Mouse (Mus musculus) retina, postnatal 1 day (tissue): ENCODE measurements around the gene Gga1.

ENCODE experiments used
- DNase-seq: peaks from one replicate; pipeline ENCODE4 v3.0.0-alpha.2; 2012

Gga1 gene

GRCm38 (mm10) chr15:78914823-78915659, 38.1 kb downstream of the Gga1 start:
- DNase-seq: no peak

- DNase-seq: peak; percentile 92
Observed at GRCm38 (mm10) chr15:78915660-78916017, 38.6 kb downstream of the Gga1 start.

- no peak for DNase-seq
Observed at GRCm38 (mm10) chr15:78916052-78916826, 39.2 kb downstream of the Gga1 start.

- DNase-seq: no peak
Observed at GRCm38 (mm10) chr15:78918126-78918525, 41.1 kb downstream of the Gga1 start.

DNA sequence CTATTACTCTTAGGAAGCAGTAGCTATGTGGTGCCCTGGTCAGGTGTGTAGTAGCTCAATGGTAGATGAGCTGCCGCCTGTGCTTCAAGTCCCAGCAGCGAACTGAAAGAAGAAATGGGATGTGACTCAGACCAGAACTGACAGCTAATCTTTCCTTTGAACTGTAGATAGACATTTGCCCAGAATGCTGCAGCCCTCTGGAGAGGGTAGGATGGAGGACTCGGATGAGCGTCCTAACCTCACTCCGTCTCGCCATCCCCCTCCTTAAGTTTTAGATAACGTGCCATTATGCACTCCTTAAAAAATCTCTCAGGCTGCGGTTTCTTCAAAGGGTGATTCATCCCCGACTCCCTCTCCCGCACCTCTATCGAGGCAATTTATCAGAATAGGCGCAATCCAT, 42.9 kb downstream of the Gga1 start:
- DNase-seq: no peak

DNA sequence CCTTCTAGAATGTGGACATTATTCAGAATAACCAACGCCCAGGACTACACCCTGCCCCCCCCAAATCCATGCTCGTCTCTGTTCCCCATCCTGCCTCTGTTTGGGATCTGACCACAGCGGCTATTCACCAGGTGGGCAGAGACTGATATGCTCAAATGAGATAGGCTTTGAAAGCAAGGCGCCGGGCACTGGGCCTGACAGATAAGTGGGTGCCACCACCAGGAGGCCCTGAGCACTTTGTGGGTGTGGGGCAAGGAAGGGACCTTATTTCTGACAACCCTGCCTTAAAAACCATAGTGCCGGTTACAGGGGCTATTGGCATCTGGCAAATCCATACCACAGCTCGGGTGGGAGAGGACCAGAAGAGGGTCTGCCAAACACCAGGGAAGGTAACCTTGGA, 45.7 kb downstream of the Gga1 start:
- no peak for DNase-seq

DNA sequence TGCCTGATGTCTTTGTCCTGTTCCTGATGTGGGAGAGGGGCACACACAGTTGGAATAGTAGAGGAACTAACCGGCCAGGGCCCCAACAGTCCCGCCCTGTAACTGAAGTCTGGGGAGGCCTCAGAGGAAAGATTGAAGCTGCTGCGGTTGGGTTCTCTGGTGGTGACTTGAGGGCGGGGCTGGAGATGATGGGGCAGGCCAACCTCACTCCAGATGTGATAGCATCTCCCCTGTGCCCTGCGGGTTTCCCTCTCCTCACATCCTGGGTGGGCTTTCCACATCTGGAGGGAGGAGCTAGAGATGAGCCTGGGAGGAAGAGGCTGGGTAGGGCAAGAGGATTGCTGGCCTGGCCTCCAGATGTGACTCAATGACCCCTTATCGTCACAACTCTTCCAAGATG, 46.6 kb downstream of the Gga1 start:
- no peak for DNase-seq

DNA sequence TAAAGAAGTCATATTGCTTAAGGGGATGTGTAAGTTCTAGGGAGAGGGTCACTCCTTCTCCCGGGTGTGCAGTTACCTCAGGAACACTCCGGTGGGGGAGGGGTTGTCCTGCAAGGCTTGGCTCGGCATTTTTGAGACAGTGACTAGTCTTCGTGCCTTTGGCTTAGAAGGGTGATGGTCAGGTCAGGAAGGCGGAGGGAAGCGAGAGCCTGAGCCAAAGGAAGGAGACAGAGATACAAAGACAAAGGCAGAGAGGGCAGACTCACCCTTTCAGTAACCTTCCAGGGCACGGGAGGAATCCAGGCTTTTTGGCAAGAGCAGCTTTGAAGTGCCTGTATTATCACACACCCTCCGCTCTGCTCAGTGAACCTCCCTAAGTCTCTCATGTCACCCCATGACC, 48.1 kb downstream of the Gga1 start:
- no peak for DNase-seq

GRCm38 (mm10) chr15:78926021-78926919, 49.3 kb downstream of the Gga1 start, which contains the start of gene Lgals1:
Gene Lgals1, plus strand, starts transcription at chr15:78926725.
- DNase-seq: peak; percentile 73

- DNase-seq: peak; percentile 50
Observed at GRCm38 (mm10) chr15:78927021-78927787, 50.2 kb downstream of the Gga1 start.

- DNase-seq: peak; percentile 80
Observed at GRCm38 (mm10) chr15:78927788-78928457, 50.9 kb downstream of the Gga1 start.

DNA sequence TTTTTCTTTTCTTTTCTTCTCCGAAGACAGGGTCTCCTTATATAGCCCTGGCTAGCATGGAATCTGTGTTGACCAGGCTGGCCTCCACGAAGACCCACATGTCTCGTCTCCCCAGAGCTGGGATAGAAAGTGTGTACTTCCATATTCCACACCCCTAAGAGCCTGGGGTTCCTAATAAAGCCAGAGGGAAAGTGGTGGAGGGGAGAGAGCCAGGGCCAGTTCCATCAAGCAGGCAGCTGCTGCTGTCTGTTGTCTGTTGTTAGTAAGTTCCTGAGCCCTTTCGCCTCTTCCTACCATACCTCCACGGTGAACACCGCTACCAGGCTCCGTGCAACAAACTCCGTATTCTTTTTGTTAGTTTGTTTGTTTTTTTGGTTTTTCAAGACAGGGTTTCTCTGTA, 51.5 kb downstream of the Gga1 start:
- peak; percentile 28 for DNase-seq

DNA sequence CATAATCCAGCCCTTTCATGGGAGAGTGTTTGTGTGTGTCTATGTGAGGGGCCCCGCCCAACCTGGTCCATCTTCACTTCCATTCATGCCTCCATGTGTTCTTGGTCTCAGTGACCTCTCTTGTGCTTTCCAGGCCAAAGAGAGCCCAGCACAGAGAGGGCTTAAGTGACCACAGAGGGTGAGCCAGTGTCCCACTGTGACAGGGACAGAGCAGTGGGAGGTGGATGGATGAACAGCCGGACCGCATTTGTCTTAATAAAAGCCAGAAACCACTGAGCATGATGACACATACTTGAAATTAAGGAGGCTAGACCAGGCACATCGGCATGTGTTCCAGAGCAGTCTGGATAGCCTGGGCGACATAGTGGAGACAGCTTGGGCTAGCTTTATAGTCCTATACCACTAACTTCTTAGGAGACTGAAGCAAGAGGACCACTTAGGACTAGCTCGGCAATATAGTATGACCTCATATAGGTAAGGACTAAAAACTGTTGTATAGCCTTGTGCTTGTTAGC, 53.3 kb downstream of the Gga1 start:
- no peak for DNase-seq

- no peak for DNase-seq
Observed at GRCm38 (mm10) chr15:78930801-78931426, 53.9 kb downstream of the Gga1 start.

GRCm38 (mm10) chr15:78931577-78931976, 54.6 kb downstream of the Gga1 start:
- DNase-seq: peak; percentile 56

GRCm38 (mm10) chr15:78934784-78935320, 57.9 kb downstream of the Gga1 start, which contains the start of gene Nol12:
Gene Nol12, plus strand, starts transcription at chr15:78934933.
- DNase-seq: peak; percentile 95

DNA sequence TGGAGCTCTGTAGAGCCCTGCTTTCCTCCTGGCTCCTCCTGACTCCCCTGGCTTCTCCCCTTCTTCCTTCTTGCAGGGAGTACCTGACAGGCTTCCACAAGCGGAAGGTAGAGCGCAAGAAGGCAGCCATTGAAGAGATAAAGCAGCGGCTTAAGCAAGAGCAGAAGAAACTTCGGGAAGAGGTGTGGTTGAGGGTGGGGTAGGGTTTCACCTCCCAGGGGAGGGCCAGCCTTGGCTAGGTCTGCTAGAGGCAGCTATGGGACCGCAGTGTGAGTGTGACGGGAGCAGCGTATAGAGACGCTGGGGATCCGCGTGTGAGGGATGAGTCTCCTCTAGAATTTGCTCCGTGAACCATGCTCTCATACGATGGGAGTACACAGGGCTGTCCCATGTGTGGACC, 59.4 kb downstream of the Gga1 start:
- no peak for DNase-seq

- DNase-seq: no peak
Observed at GRCm38 (mm10) chr15:78937311-78937710, 60.3 kb downstream of the Gga1 start.

- DNase-seq: no peak
Observed at GRCm38 (mm10) chr15:78937963-78938362, 61.0 kb downstream of the Gga1 start.

DNA sequence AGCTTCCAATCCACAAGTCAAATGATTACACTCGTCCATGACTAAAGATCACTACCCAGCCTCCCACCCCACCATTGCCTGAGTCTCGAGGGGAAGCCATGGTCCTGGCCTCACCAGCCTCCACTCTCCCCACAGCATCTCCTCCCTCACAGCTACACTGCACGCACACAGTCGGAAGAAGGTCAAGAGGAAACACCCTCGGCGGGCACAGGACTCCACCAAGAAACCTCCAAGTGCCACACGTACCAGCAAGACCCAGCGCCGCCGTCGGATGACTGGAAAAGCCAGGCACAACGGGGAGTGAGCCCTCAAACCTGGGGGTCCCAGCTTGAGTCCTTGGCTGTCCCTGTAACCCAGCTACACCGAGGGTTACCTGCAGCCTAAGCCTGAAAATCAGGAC, 63.3 kb downstream of the Gga1 start:
- no peak for DNase-seq

GRCm38 (mm10) chr15:78942663-78943062, 65.7 kb downstream of the Gga1 start:
- DNase-seq: peak; percentile 91
